Mouse (Mus musculus) MEL (cell line): ENCODE results near the gene Themis2. TPM values are rescaled to one million over a fixed set of nuclear protein-coding genes. Genes with fewer than 3 reads are reported as not detected.

Experiments used
- DNase-seq: peaks from one replicate; pipeline ENCODE4 v3.0.0; 2011; ENCODE audit warnings: low read depth, low spot score
- H3K27ac ChIP-seq: 2 replicates; pipeline ENCODE4 v1.5.1; 2012; ENCODE audit warnings: low read depth, mild to moderate bottlenecking, control low read depth, low read length, moderate library complexity; ENCODE audit not compliant: control insufficient read depth
- H3K27me3 ChIP-seq, 2 experiments: fragments of 150-350 bp in 1 of 2; sonication (generic) in 1 of 2; 2 replicates each; pipeline ENCODE4 v1.6.1; 2012; ENCODE audit warnings: low read length in 2 of 2, mild to moderate bottlenecking in 2 of 2, improper control_type of control experiment in 1 of 2, moderate library complexity in 1 of 2; ENCODE audit not compliant: insufficient read depth in 2 of 2, control insufficient read depth in 1 of 2
- H3K36me3 ChIP-seq, 2 experiments: 2 replicates each; pipeline ENCODE4 v1.6.1; 2012 to 2014; ENCODE audit warnings: low read length in 2 of 2, improper control_type of control experiment in 1 of 2, inconsistent platforms in 1 of 2, mild to moderate bottlenecking in 1 of 2; ENCODE audit not compliant: insufficient read depth in 2 of 2, control insufficient read depth in 1 of 2
- H3K4me1 ChIP-seq, 2 experiments: fragments of 150-350 bp in 1 of 2; sonication (generic) in 1 of 2; 2 replicates each; pipeline ENCODE4 v1.6.1; 2012; ENCODE audit warnings: low read length in 2 of 2, improper control_type of control experiment in 1 of 2, mild to moderate bottlenecking in 1 of 2; ENCODE audit not compliant: insufficient read depth in 2 of 2, control insufficient read depth in 1 of 2
- H3K4me3 ChIP-seq, 2 experiments: fragments of 150-350 bp in 1 of 2; sonication (generic) in 1 of 2; 2 replicates each; pipeline ENCODE4 v1.5.1; 2012; ENCODE audit warnings: low read depth in 2 of 2, low read length in 2 of 2, mild to moderate bottlenecking in 2 of 2, moderate library complexity in 2 of 2, control low read depth in 1 of 2, improper control_type of control experiment in 1 of 2; ENCODE audit not compliant: control insufficient read depth in 1 of 2, insufficient read depth in 1 of 2
- H3K79me2 ChIP-seq: 2 replicates; pipeline ENCODE4 v1.6.1; 2012; ENCODE audit warnings: mild to moderate bottlenecking, low read length, moderate library complexity; ENCODE audit not compliant: control insufficient read depth, poor library complexity, insufficient read depth
- H3K9ac ChIP-seq: 2 replicates; pipeline ENCODE4 v1.6.1; 2012; ENCODE audit warnings: low read depth, mild to moderate bottlenecking, control low read depth, low read length, moderate library complexity; ENCODE audit not compliant: control insufficient read depth, poor library complexity, severe bottlenecking
- H3K9me3 ChIP-seq: fragments of 150-350 bp; sonication (generic); replicated peaks from 2 replicates; pipeline ENCODE4 v1.6.1; 2012; ENCODE audit warnings: mild to moderate bottlenecking, low read length, improper control_type of control experiment, moderate library complexity; ENCODE audit not compliant: insufficient read depth
- BHLHE40 ChIP-seq: IDR thresholded peaks from 2 replicates; pipeline ENCODE4 v1.6.1; 2012; ENCODE audit warnings: low read depth, mild to moderate bottlenecking, inconsistent platforms, low read length, improper control_type of control experiment, borderline replicate concordance
- CHD1 ChIP-seq: IDR thresholded peaks from 2 replicates; pipeline ENCODE4 v1.6.1; 2012; ENCODE audit warnings: low read depth, mild to moderate bottlenecking, inconsistent platforms, low read length, improper control_type of control experiment
- CHD2 ChIP-seq: IDR thresholded peaks from 2 replicates; pipeline ENCODE4 v1.6.1; 2011; ENCODE audit warnings: low read length, improper control_type of control experiment
- CTCF ChIP-seq, 3 experiments: IDR thresholded peaks in 2 of 3; conservative IDR thresholded peaks in 1 of 3; 2 replicates each; pipeline ENCODE4 v1.5.1; 2011 to 2012; ENCODE audit warnings: low read length in 3 of 3, low read depth in 2 of 3, mild to moderate bottlenecking in 2 of 3, improper control_type of control experiment in 1 of 3, inconsistent platforms in 1 of 3, mixed read lengths in 1 of 3, moderate library complexity in 1 of 3; ENCODE audit not compliant: control insufficient read depth in 1 of 3, insufficient read depth in 1 of 3, poor library complexity in 1 of 3, severe bottlenecking in 1 of 3
- E2F4 ChIP-seq: IDR thresholded peaks from 2 replicates; pipeline ENCODE4 v1.6.1; 2011; ENCODE audit warnings: low read depth, low read length, improper control_type of control experiment, borderline replicate concordance
- ELF1 ChIP-seq: IDR thresholded peaks from 2 replicates; pipeline ENCODE4 v1.6.1; 2014; ENCODE audit warnings: low read depth, mild to moderate bottlenecking, inconsistent platforms, low read length, improper control_type of control experiment, moderate library complexity
- EP300 ChIP-seq, 2 experiments: IDR thresholded peaks; 2 replicates each; pipeline ENCODE4 v1.6.1; 2011; ENCODE audit warnings: improper control_type of control experiment in 2 of 2, low read length in 2 of 2, low read depth in 1 of 2, mild to moderate bottlenecking in 1 of 2
- ETS1 ChIP-seq: IDR thresholded peaks from 2 replicates; pipeline ENCODE4 v1.6.1; 2012; ENCODE audit warnings: low read depth, mild to moderate bottlenecking, inconsistent platforms, low read length, improper control_type of control experiment, moderate library complexity
- GABPA ChIP-seq: IDR thresholded peaks from 2 replicates; pipeline ENCODE4 v1.6.1; 2012; ENCODE audit warnings: low read depth, mild to moderate bottlenecking, inconsistent platforms, low read length, improper control_type of control experiment, moderate library complexity
- GATA1 ChIP-seq: IDR thresholded peaks from 2 replicates; pipeline ENCODE4 v1.6.1; 2011; ENCODE audit warnings: low read depth, low read length, improper control_type of control experiment
- HCFC1 ChIP-seq: IDR thresholded peaks from 2 replicates; pipeline ENCODE4 v1.6.1; 2012; ENCODE audit warnings: low read depth, mild to moderate bottlenecking, inconsistent platforms, low read length, improper control_type of control experiment, moderate library complexity
- JUND ChIP-seq: IDR thresholded peaks from 2 replicates; pipeline ENCODE4 v1.6.1; 2011; ENCODE audit warnings: low read depth, mild to moderate bottlenecking, improper control_type of control experiment, low read length
- KAT2A ChIP-seq: conservative IDR thresholded peaks from 2 replicates; pipeline ENCODE4 v1.6.1; 2012; ENCODE audit warnings: low read depth, low read length, improper control_type of control experiment, inconsistent platforms
- MAFK ChIP-seq: IDR thresholded peaks from 2 replicates; pipeline ENCODE4 v1.6.1; 2011; ENCODE audit warnings: low read depth, mild to moderate bottlenecking, low read length, improper control_type of control experiment, borderline replicate concordance
- MAX ChIP-seq: IDR thresholded peaks from 2 replicates; pipeline ENCODE4 v1.6.1; 2011; ENCODE audit warnings: low read length, improper control_type of control experiment
- MAZ ChIP-seq: IDR thresholded peaks from 2 replicates; pipeline ENCODE4 v1.6.1; 2012; ENCODE audit warnings: low read depth, mild to moderate bottlenecking, inconsistent platforms, low read length, improper control_type of control experiment
- MEF2A ChIP-seq: IDR thresholded peaks from 2 replicates; pipeline ENCODE4 v1.6.1; 2014; ENCODE audit warnings: low read depth, mild to moderate bottlenecking, inconsistent platforms, low read length, improper control_type of control experiment; ENCODE audit not compliant: poor library complexity, insufficient replicate concordance, severe bottlenecking; ENCODE audit errors: extremely low read depth
- MXI1 ChIP-seq: IDR thresholded peaks from 2 replicates; pipeline ENCODE4 v1.6.1; 2011; ENCODE audit warnings: mild to moderate bottlenecking, low read depth, low read length, improper control_type of control experiment
- MYB ChIP-seq: IDR thresholded peaks from 2 replicates; pipeline ENCODE4 v1.6.1; 2011; ENCODE audit warnings: mild to moderate bottlenecking, low read depth, low read length, improper control_type of control experiment
- MYC ChIP-seq: IDR thresholded peaks from 2 replicates; pipeline ENCODE4 v1.6.1; 2011; ENCODE audit warnings: low read depth, mild to moderate bottlenecking, low read length, improper control_type of control experiment, moderate library complexity
- NRF1 ChIP-seq: IDR thresholded peaks from 2 replicates; pipeline ENCODE4 v1.6.1; 2014; ENCODE audit warnings: low read depth, mild to moderate bottlenecking, inconsistent platforms, low read length, improper control_type of control experiment, moderate library complexity; ENCODE audit not compliant: poor library complexity, insufficient read depth, severe bottlenecking
- POLR2A ChIP-seq, 2 experiments: IDR thresholded peaks; 2 replicates each; pipeline ENCODE4 v1.6.1; 2011 to 2012; ENCODE audit warnings: low read length in 2 of 2, mild to moderate bottlenecking in 2 of 2, control low read depth in 1 of 2, improper control_type of control experiment in 1 of 2, low read depth in 1 of 2, moderate library complexity in 1 of 2; ENCODE audit not compliant: control insufficient read depth in 1 of 2, insufficient read depth in 1 of 2, poor library complexity in 1 of 2
- POLR2AphosphoS2 ChIP-seq: IDR thresholded peaks from 2 replicates; pipeline ENCODE4 v1.6.1; 2011; ENCODE audit warnings: low read length, improper control_type of control experiment
- POLR2AphosphoS5 ChIP-seq: IDR thresholded peaks from 2 replicates; pipeline ENCODE4 v1.6.1; 2012; ENCODE audit warnings: low read depth, borderline replicate concordance, mild to moderate bottlenecking, inconsistent platforms, low read length, moderate library complexity, mixed read lengths
- RAD21 ChIP-seq: IDR thresholded peaks from 2 replicates; pipeline ENCODE4 v1.6.1; 2011; ENCODE audit warnings: mild to moderate bottlenecking, low read depth, low read length, improper control_type of control experiment
- RCOR1 ChIP-seq: IDR thresholded peaks from 2 replicates; pipeline ENCODE4 v1.6.1; 2012; ENCODE audit warnings: low read depth, mild to moderate bottlenecking, inconsistent platforms, low read length, improper control_type of control experiment
- SIN3A ChIP-seq: IDR thresholded peaks from 2 replicates; pipeline ENCODE4 v1.6.1; 2012; ENCODE audit warnings: low read length, improper control_type of control experiment, inconsistent platforms
- SMC3 ChIP-seq: IDR thresholded peaks from 2 replicates; pipeline ENCODE4 v1.6.1; 2011; ENCODE audit warnings: low read depth, low read length, improper control_type of control experiment
- TAL1 ChIP-seq: IDR thresholded peaks from 2 replicates; pipeline ENCODE4 v1.6.1; 2012; ENCODE audit warnings: mild to moderate bottlenecking, inconsistent platforms, low read length, moderate library complexity, mixed read lengths
- TBP ChIP-seq: IDR thresholded peaks from 2 replicates; pipeline ENCODE4 v1.8.0; 2011; ENCODE audit warnings: low read depth, low read length, improper control_type of control experiment
- TCF12 ChIP-seq: IDR thresholded peaks from 2 replicates; pipeline ENCODE4 v1.6.1; 2014; ENCODE audit warnings: low read depth, mild to moderate bottlenecking, inconsistent platforms, low read length, improper control_type of control experiment, moderate library complexity
- USF1 ChIP-seq: IDR thresholded peaks from 2 replicates; pipeline ENCODE4 v1.6.1; 2014; ENCODE audit warnings: low read depth, mild to moderate bottlenecking, inconsistent platforms, low read length, improper control_type of control experiment, moderate library complexity
- USF2 ChIP-seq, 2 experiments: IDR thresholded peaks; 2 replicates each; pipeline ENCODE4 v1.6.1; 2011 to 2012; ENCODE audit warnings: improper control_type of control experiment in 2 of 2, low read length in 2 of 2, borderline replicate concordance in 1 of 2, inconsistent platforms in 1 of 2, low read depth in 1 of 2, mild to moderate bottlenecking in 1 of 2; ENCODE audit not compliant: insufficient read depth in 1 of 2
- ZC3H11A ChIP-seq: IDR thresholded peaks from 2 replicates; pipeline ENCODE4 v1.6.1; 2012; ENCODE audit warnings: low read depth, mild to moderate bottlenecking, inconsistent platforms, low read length, improper control_type of control experiment
- ZKSCAN1 ChIP-seq: IDR thresholded peaks from 2 replicates; pipeline ENCODE4 v1.6.1; 2012; ENCODE audit warnings: low read depth, mild to moderate bottlenecking, inconsistent platforms, low read length, improper control_type of control experiment, moderate library complexity
- ZMIZ1 ChIP-seq: IDR thresholded peaks from 2 replicates; pipeline ENCODE4 v1.6.1; 2012; ENCODE audit warnings: low read depth, mild to moderate bottlenecking, inconsistent platforms, low read length, improper control_type of control experiment, moderate library complexity
- polyA plus RNA-seq, 2 experiments: library from polyadenylated mRNA; stranded (reverse) in 1 of 2; unstranded in 1 of 2; fragments of >175 nt in 1 of 2; fragments of >200 nt in 1 of 2; gene quantifications; 2 replicates each; pipeline versions ENCODE4 v1.2.1 to v1.2.4; 2012; ENCODE audit warnings: low replicate concordance in 2 of 2, low read depth in 1 of 2; ENCODE audit not compliant: insufficient read length in 2 of 2, insufficient read depth in 1 of 2, missing spikeins in 1 of 2
- total RNA-seq: library from RNA; depleted of rRNA; stranded (reverse); fragments of 300-350 nt; gene quantifications from 2 replicates; pipeline ENCODE4 v1.2.3, GENCODE M21; 2012

Themis2 gene
- total and polyA plus RNA-seq, 3 experiments, result 1.0 to 2.6 TPM; not detected in 1

- H3K4me1 ChIP-seq, result peaks cover 19 to 30% of the 10 kb centered on the region in 2 experiments
- no peaks in the 10 kb centered on the region; the same call in 1 of the 2 replicates for H3K79me2 ChIP-seq
- no peaks in the 10 kb centered on the region for H3K9me3 ChIP-seq
- TF ChIP-seq CHD1 (no peak), NRF1 (no peak), USF2 (IDR thresholded peaks at IDR 0.05; ENCODE audit: borderline replicate concordance in 1 of 2, insufficient read depth in 1 of 2, low read depth in 1 of 2, low read length in 2 of 2) (no peak), ELF1 (no peak), MAZ (no peak), RCOR1 (no peak), USF1 (no peak), MXI1 (no peak; the same call in none of the 2 replicates), E2F4 (no peak), KAT2A (no peak), MEF2A (no peak), POLR2A (IDR thresholded peaks at IDR 0.05; ENCODE audit: control insufficient read depth in 1 of 2, insufficient read depth in 1 of 2, low read depth in 1 of 2, low read length in 2 of 2, poor library complexity in 1 of 2) (no peak), MAX (no peak), EP300 (IDR thresholded peaks at IDR 0.05; ENCODE audit: low read depth in 1 of 2, low read length in 2 of 2) (no peak), SIN3A (no peak; the same call in 1 of the 2 replicates), ETS1 (peak; percentile 57; the same call in 1 of the 2 replicates), SMC3 (no peak), CHD2 (no peak), TAL1 (no peak), CTCF (IDR thresholded peaks at IDR 0.05 in 2 of 3, conservative IDR thresholded peaks at IDR 0.05 in 1 of 3; ENCODE audit: control insufficient read depth in 1 of 3, insufficient read depth in 1 of 3, low read depth in 2 of 3, low read length in 3 of 3, poor library complexity in 1 of 3, severe bottlenecking in 1 of 3) (no peak), RAD21 (no peak), TCF12 (no peak), ZKSCAN1 (no peak; the same call in 1 of the 2 replicates), ZC3H11A (no peak), ZMIZ1 (no peak), GATA1 (peak; percentile 21; the same call in 1 of the 2 replicates), POLR2AphosphoS2 (no peak), MYC (no peak), BHLHE40 (no peak), MYB (no peak), HCFC1 (0 out of 2 replicates have a peak, but pooled peaks have one; percentile 18), POLR2AphosphoS5 (no peak), GABPA (no peak), MAFK (0 out of 2 replicates have a peak, but pooled peaks have one; percentile 13), TBP (peak; percentile 96), JUND (no peak)
These were observed 10.5 kb upstream of the Themis2 start for GRCm38 (mm10) chr4:132806620-132807191.

More at GRCm38 (mm10) chr4:132806620-132807191, 10.5 kb upstream of the Themis2 start:
- Histone ChIP-seq H3K27ac (peak overlapping the region; percentile 28; the same call in 1 of the 2 replicates), H3K36me3 (peaks cover 0 to 35% of the 10 kb centered on the region in 2 experiments; a peak in 2 of 4 replicates), H3K9ac (peak overlapping the region; percentile 21; the same call in 1 of the 2 replicates), H3K27me3 (no peaks in the 10 kb centered on the region), H3K4me3 (peak overlapping the region; percentile 56 to 64; a peak in 3 of 4 replicates)
- peak; percentile 58 for DNase-seq
